Mouse (Mus musculus): ENCODE data around the gene Cuedc2. TPM values are rescaled to one million over a fixed set of nuclear protein-coding genes. Genes with fewer than 3 reads are reported as not detected.

Cuedc2 gene
- total RNA-seq, 1 experiment = 75.1 TPM

- Histone ChIP-seq H3K27ac (ENCODE audit: insufficient read depth, low read depth, low read length, poor library complexity, severe bottlenecking) (no peak within 1 kb of the TSS), H3K36me3 (ENCODE audit: control insufficient read depth, insufficient read depth, low read length, poor library complexity, severe bottlenecking) (peaks cover 12% of the 10 kb centered on the region; the same call in 1 of the 2 replicates), H3K4me3 (ENCODE audit: insufficient read depth in 1 of 2, low read depth in 1 of 2, low read length in 2 of 2, poor library complexity in 1 of 2, severe bottlenecking in 1 of 2) (peak within 1 kb of the TSS; percentile 87 to 99), H3K4me1 (ENCODE audit: control insufficient read depth in 2 of 2, insufficient read depth in 2 of 2, low read length in 2 of 2, poor library complexity in 1 of 2) (peaks cover 3 to 8% of the 10 kb centered on the region in 2 experiments; a peak in 2 of 4 replicates), H3K9me3 (ENCODE audit: control insufficient read depth, insufficient read depth, low read depth, low read length) (no peaks in the 10 kb centered on the region), H3K9ac (ENCODE audit: insufficient read depth, low read depth, low read length, poor library complexity, severe bottlenecking) (peak within 1 kb of the TSS; percentile 86)
- TF ChIP-seq ZNF384 (IDR thresholded peaks at IDR 0.05; ENCODE audit: low read depth, low read length) (no peak), ZC3H11A (IDR thresholded peaks at IDR 0.05; ENCODE audit: borderline replicate concordance, low read depth, low read length) (no peak), CHD2 (IDR thresholded peaks at IDR 0.05; ENCODE audit: low read depth, low read length) (no peak), HCFC1 (IDR thresholded peaks at IDR 0.05; ENCODE audit: borderline replicate concordance, insufficient read depth, low read length) (peak; percentile 82), MAFK (IDR thresholded peaks at IDR 0.05; ENCODE audit: insufficient read depth, low read depth, low read length) (no peak)
- peak; percentile 94 for DNase-seq (ENCODE audit: low read depth, low spot score)
- in situ Hi-C loops (cut with MboI; ENCODE audit: low sequenced_read_pairs in 2 of 2, unreplicated experiment in 2 of 2) = no loop called here
Observed at GRCm38 (mm10) chr19:46328081-46329030, 10.1 kb downstream of the Cuedc2 start, which contains the start of gene Fbxl15. TSS of gene Fbxl15 (plus strand) at chr19:46328184.

- no peak overlapping the region for H3K27ac ChIP-seq (ENCODE audit: insufficient read depth, low read depth, low read length, poor library complexity, severe bottlenecking)
Observed at GRCm38 (mm10) chr19:46327531-46328064, 10.9 kb downstream of the Cuedc2 start.

GRCm38 (mm10) chr19:46326756-46327305, 11.7 kb downstream of the Cuedc2 start, which contains the start of gene Psd:
TSS of gene Psd (minus strand) at chr19:46327156.
- no peak within 1 kb of the TSS; the same call in 1 of the 2 replicates for H3K27ac ChIP-seq (ENCODE audit: insufficient read depth, low read depth, low read length, poor library complexity, severe bottlenecking)
- peaks cover 9% of the 10 kb centered on the region; the same call in 1 of the 2 replicates for H3K36me3 ChIP-seq (ENCODE audit: control insufficient read depth, insufficient read depth, low read length, poor library complexity, severe bottlenecking)
- peaks cover 3 to 8% of the 10 kb centered on the region in 2 experiments; a peak in 2 of 4 replicates for H3K4me1 ChIP-seq (ENCODE audit: control insufficient read depth in 2 of 2, insufficient read depth in 2 of 2, low read length in 2 of 2, poor library complexity in 1 of 2)
- H3K9ac ChIP-seq (ENCODE audit: insufficient read depth, low read depth, low read length, poor library complexity, severe bottlenecking) = 0 out of 2 replicates have a peak within 1 kb of the TSS, but pooled peaks have one; percentile 86
- DNase-seq (ENCODE audit: low read depth, low spot score) = no peak
- TF ChIP-seq HCFC1 (IDR thresholded peaks at IDR 0.05; ENCODE audit: borderline replicate concordance, insufficient read depth, low read length) = peak; percentile 47; the same call in 1 of the 2 replicates
- no peak for TF ChIP-seq ZNF384 (IDR thresholded peaks at IDR 0.05; ENCODE audit: low read depth, low read length)
- TF ChIP-seq MAFK (IDR thresholded peaks at IDR 0.05; ENCODE audit: insufficient read depth, low read depth, low read length) = no peak
- in situ Hi-C loops (cut with MboI; ENCODE audit: low sequenced_read_pairs in 2 of 2, unreplicated experiment in 2 of 2) = no loop called here
- H3K4me3 ChIP-seq (ENCODE audit: insufficient read depth in 1 of 2, low read depth in 1 of 2, low read length in 2 of 2, poor library complexity in 1 of 2, severe bottlenecking in 1 of 2) = peak within 1 kb of the TSS; percentile 87 to 99
- no peaks in the 10 kb centered on the region for H3K9me3 ChIP-seq (ENCODE audit: control insufficient read depth, insufficient read depth, low read depth, low read length)

More at GRCm38 (mm10) chr19:46327531-46328064, 10.9 kb downstream of the Cuedc2 start:
- Histone ChIP-seq H3K4me3 (ENCODE audit: insufficient read depth in 1 of 2, low read depth in 1 of 2, low read length in 2 of 2, poor library complexity in 1 of 2, severe bottlenecking in 1 of 2) (peak overlapping the region; percentile 87 to 99), H3K36me3 (ENCODE audit: control insufficient read depth, insufficient read depth, low read length, poor library complexity, severe bottlenecking) (peaks cover 12% of the 10 kb centered on the region; the same call in 1 of the 2 replicates), H3K9me3 (ENCODE audit: control insufficient read depth, insufficient read depth, low read depth, low read length) (no peaks in the 10 kb centered on the region), H3K9ac (ENCODE audit: insufficient read depth, low read depth, low read length, poor library complexity, severe bottlenecking) (no peak overlapping the region), H3K4me1 (ENCODE audit: control insufficient read depth in 2 of 2, insufficient read depth in 2 of 2, low read length in 2 of 2, poor library complexity in 1 of 2) (peaks cover 3 to 8% of the 10 kb centered on the region in 2 experiments; a peak in 2 of 4 replicates)
- no peak for DNase-seq (ENCODE audit: low read depth, low spot score)
- TF ChIP-seq ZNF384 (IDR thresholded peaks at IDR 0.05; ENCODE audit: low read depth, low read length) = no peak
- no peak for TF ChIP-seq MAFK (IDR thresholded peaks at IDR 0.05; ENCODE audit: insufficient read depth, low read depth, low read length)
- no peak for TF ChIP-seq ZC3H11A (IDR thresholded peaks at IDR 0.05; ENCODE audit: borderline replicate concordance, low read depth, low read length)
- no peak for TF ChIP-seq HCFC1 (IDR thresholded peaks at IDR 0.05; ENCODE audit: borderline replicate concordance, insufficient read depth, low read length)
- TF ChIP-seq CHD2 (IDR thresholded peaks at IDR 0.05; ENCODE audit: low read depth, low read length) = no peak
- in situ Hi-C loops (cut with MboI; ENCODE audit: low sequenced_read_pairs in 2 of 2, unreplicated experiment in 2 of 2) = no loop called here

GRCm38 (mm10) chr19:46326019-46326755, 12.3 kb downstream of the Cuedc2 start:
- Histone ChIP-seq H3K9ac (ENCODE audit: insufficient read depth, low read depth, low read length, poor library complexity, severe bottlenecking) (no peak overlapping the region), H3K36me3 (ENCODE audit: control insufficient read depth, insufficient read depth, low read length, poor library complexity, severe bottlenecking) (peaks cover 6% of the 10 kb centered on the region; the same call in 1 of the 2 replicates), H3K9me3 (ENCODE audit: control insufficient read depth, insufficient read depth, low read depth, low read length) (no peaks in the 10 kb centered on the region), H3K4me1 (ENCODE audit: control insufficient read depth in 2 of 2, insufficient read depth in 2 of 2, low read length in 2 of 2, poor library complexity in 1 of 2) (peaks cover 3 to 8% of the 10 kb centered on the region in 2 experiments; a peak in 2 of 4 replicates), H3K4me3 (ENCODE audit: insufficient read depth in 1 of 2, low read depth in 1 of 2, low read length in 2 of 2, poor library complexity in 1 of 2, severe bottlenecking in 1 of 2) (peak overlapping the region; percentile 45 to 67; a peak in 3 of 4 replicates), H3K27ac (ENCODE audit: insufficient read depth, low read depth, low read length, poor library complexity, severe bottlenecking) (no peak overlapping the region; the same call in 1 of the 2 replicates)
- no peak for TF ChIP-seq ZC3H11A (IDR thresholded peaks at IDR 0.05; ENCODE audit: borderline replicate concordance, low read depth, low read length)
- TF ChIP-seq ZNF384 (IDR thresholded peaks at IDR 0.05; ENCODE audit: low read depth, low read length) = no peak
- TF ChIP-seq CHD2 (IDR thresholded peaks at IDR 0.05; ENCODE audit: low read depth, low read length) = no peak
- no peak for TF ChIP-seq HCFC1 (IDR thresholded peaks at IDR 0.05; ENCODE audit: borderline replicate concordance, insufficient read depth, low read length)
- no peak for TF ChIP-seq MAFK (IDR thresholded peaks at IDR 0.05; ENCODE audit: insufficient read depth, low read depth, low read length)
- no peak for DNase-seq (ENCODE audit: low read depth, low spot score)
- in situ Hi-C loops (cut with MboI; ENCODE audit: low sequenced_read_pairs in 2 of 2, unreplicated experiment in 2 of 2) = no loop called here
